Mouse (Mus musculus) lung, postnatal 0 days (tissue): Measurements from ENCODE around the gene Blnk.

Experiments
- CTCF ChIP-seq: IDR thresholded peaks from 2 replicates; pipeline ENCODE4 v1.5.1; 2016; ENCODE audit warnings: antibody characterized with exemption, mild to moderate bottlenecking
- EP300 ChIP-seq: IDR thresholded peaks from 2 replicates; pipeline ENCODE4 v1.6.1; 2016; ENCODE audit warnings: antibody characterized with exemption, mild to moderate bottlenecking, control low read depth

DNA sequence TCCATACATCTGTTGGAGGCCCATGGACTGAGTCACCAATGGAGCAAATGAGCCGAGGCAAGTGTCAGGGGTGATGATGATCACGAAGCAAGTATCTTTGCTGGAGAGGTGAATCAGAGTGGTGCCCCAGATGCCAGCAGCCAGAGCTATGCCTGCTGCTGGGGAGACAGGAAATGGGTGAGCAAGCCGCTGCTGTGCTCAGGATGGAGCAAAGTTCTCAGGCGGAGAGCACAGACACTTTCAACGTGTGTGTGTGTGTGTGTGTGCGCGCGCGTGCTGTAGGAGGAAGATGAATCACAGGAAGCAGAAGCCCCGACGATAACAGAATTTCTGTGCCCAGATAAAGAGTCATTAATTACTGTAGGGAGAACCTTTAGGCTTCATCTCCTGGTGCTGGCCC, 36.7 kb upstream of the Blnk start:
- TF ChIP-seq CTCF (no peak), EP300 (no peak)
